Mouse (Mus musculus) bone marrow, adult 2 months (tissue): ENCODE results near the gene Zfp184. TPM values are rescaled to one million over a fixed set of nuclear protein-coding genes. Genes with fewer than 3 reads are reported as not detected.
A peak's percentile ranks its signal among the peaks of the same experiment; 100 is the strongest.

Experiments
- H3K27ac ChIP-seq: fragments of 200-500 bp; 2 replicates; pipeline ENCODE4 v1.5.1; 2012; ENCODE audit warnings: low read depth, mild to moderate bottlenecking, control low read depth, inconsistent platforms, low read length; ENCODE audit not compliant: control insufficient read depth, poor library complexity, insufficient read depth
- H3K4me1 ChIP-seq: fragments of 200-500 bp; 2 replicates; pipeline ENCODE4 v1.6.1; 2011; ENCODE audit warnings: low read length; ENCODE audit not compliant: control insufficient read depth, insufficient read depth
- H3K4me3 ChIP-seq: fragments of 200-500 bp; replicated peaks from 2 replicates; pipeline ENCODE3; 2011; ENCODE audit warnings: mild to moderate bottlenecking, low read depth, low read length, control low read depth; ENCODE audit not compliant: control insufficient read depth
- CTCF ChIP-seq: fragments of 200-500 bp; IDR thresholded peaks from 2 replicates; pipeline ENCODE4 v1.5.1; 2011; ENCODE audit warnings: low read length, control low read depth; ENCODE audit not compliant: control insufficient read depth, insufficient read depth
- POLR2A ChIP-seq: fragments of 200-500 bp; IDR thresholded peaks from 2 replicates; pipeline ENCODE4 v1.6.1; 2011; ENCODE audit warnings: low read depth, mild to moderate bottlenecking, control low read depth, low read length, borderline replicate concordance; ENCODE audit not compliant: control insufficient read depth
- WGBS: fragments of 180-500 bp; shearing (Covaris S2); methylation state at CpG from one replicate; pipeline ENCODE4 v1.1.7; 2018; 5-methylcytosine and 5-hydroxymethylcytosine counted together
- polyA plus RNA-seq: library from polyadenylated mRNA; stranded (reverse); fragments of >200 nt; gene quantifications from 2 replicates; pipeline ENCODE4 v1.2.4, GENCODE M21; 2011; ENCODE audit warnings: low replicate concordance; ENCODE audit not compliant: missing spikeins, insufficient read depth, insufficient read length

The Zfp184 gene
- polyA plus RNA-seq, 1 experiment, result 2.5 TPM

DNA sequence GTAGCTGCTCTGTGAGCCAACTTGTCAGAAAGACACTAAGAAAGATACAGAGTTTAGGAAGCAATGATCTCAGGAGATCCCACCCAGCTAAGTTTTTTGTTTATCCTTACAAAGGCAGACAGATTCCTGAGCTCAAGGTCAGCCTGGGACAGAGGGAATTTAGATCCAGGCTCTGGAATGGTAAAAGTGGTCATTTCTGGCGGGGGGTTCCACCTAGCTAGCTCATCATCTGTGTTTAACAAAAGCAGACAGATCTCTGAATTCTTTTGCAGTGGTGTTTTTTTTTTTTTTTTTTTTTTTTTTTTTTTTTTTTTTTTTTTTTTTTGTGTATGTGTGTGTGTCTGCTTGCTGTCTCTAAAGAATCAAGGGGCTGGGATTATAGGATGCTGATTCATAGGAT lies 24.4 kb downstream of the Zfp184 start:
- H3K27ac ChIP-seq, result no peak overlapping the region
- no peaks in the 10 kb centered on the region for H3K4me1 ChIP-seq
- TF ChIP-seq POLR2A, result no peak
- no peak for TF ChIP-seq CTCF
- WGBS, result 52% methylated on average over 1 of the region's 1 CpGs
- H3K4me3 ChIP-seq, result no peak overlapping the region

DNA sequence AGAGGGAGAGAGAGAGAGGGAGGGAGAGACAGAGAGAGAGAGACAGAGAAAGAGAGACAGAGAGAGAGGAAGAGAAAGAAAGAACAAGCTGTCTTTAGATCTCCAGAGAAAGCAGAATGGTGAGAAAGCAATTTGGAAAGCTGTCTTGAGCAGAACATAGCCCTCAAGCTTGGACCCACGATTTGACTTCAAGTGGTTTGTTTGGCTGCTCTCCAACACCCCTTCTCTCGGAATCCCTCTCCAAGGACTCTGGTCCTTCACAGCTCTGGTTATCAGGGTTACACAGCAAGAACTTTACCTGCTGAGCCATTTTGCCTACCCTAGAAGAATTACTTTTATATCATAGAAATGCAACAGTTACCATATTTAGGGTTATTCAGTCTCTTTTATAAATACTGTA lies 24.9 kb downstream of the Zfp184 start:
- Histone ChIP-seq H3K4me3 (no peak overlapping the region), H3K4me1 (no peaks in the 10 kb centered on the region), H3K27ac (no peak overlapping the region)
- TF ChIP-seq CTCF, result no peak
- no peak for TF ChIP-seq POLR2A
- WGBS, result 42% methylated on average over 2 of the region's 2 CpGs

DNA sequence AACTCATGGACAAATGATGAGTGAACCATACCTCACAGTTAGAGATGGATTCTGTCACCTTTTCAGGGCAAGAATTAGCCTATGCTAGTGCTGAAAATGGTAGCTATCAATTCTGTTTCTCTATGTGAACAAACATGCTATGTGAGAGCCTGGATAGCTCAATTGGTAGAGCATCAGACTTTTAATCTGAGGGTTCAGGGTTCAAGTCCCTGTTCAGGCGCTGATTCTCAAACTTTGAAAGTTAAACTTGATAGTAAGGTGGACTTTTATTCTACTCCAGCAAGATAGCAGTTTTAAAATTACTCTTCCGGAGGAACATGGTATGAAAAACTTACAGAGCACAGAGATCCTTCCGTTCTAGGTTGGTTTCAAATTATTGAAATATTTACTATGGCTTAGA lies 26.7 kb downstream of the Zfp184 start:
- no peak for TF ChIP-seq CTCF
- TF ChIP-seq POLR2A, result no peak
- WGBS, result 72% methylated on average over 3 of the region's 3 CpGs
- Histone ChIP-seq H3K4me1 (no peaks in the 10 kb centered on the region), H3K4me3 (no peak overlapping the region), H3K27ac (no peak overlapping the region)

DNA sequence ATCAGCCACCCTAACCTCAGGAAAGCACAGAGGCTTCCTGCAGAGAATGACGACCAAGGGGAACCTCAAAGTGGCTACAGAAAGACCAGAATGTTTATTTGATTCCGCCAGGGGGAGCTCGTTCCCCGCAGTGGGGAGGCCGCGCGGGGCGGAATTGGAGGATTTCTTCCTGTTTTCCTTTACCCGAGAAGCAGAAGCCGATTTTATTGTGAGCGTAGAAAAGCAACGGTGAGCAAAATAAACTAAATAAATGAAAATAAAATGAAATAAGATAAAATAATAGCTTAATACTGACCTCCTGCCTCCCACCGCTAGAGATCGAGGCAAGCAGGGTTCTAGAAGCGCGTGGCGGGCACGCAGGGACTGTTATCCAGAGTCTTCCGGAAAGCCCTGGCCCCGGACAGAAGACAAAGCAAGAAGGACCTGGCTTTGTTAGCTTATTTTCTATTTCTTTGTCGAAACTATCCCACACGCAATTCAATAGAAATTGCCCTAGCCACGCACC lies 29.4 kb downstream of the Zfp184 start:
- Histone ChIP-seq H3K4me1 (no peaks in the 10 kb centered on the region), H3K4me3 (peak overlapping the region; percentile 95), H3K27ac (peak overlapping the region; percentile 89)
- WGBS, result under 1% methylated on average over 23 of the region's 23 CpGs
- no peak for TF ChIP-seq POLR2A
- TF ChIP-seq CTCF, result peak; percentile 87

DNA sequence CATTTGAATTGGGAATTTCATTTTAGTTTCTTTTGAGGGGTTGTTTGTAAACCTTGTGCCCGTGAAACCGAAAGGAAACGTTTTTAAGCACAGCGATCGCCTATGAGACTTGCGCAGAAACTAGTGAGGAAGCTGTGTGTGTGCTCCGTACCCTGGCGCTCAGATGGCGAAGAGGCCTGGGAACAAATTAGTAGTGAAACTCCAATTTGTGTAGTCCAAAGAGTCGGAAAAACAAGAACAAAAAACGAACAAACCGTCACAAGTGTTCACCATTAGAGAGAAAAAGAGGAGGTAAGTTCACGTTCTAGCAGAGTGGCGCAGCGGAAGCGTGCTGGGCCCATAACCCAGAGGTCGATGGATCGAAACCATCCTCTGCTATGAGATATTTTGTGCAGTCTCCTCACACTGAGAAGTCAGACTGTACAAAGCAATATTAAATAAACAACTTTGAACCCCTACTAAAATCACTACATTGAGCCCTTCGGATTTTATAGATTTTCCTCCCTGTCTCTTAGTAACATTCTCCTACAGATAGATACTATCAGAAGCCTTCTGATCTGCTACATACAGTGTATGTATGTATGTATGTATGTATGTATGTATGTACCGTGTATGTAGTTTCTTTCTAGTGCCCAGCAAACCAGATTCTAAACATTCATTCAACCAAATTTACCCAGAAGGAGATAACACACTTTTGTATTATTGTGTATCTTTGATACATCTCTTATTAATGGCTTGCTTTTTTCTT lies 30.0 kb downstream of the Zfp184 start:
- 4% methylated on average over 20 of the region's 20 CpGs for WGBS

DNA sequence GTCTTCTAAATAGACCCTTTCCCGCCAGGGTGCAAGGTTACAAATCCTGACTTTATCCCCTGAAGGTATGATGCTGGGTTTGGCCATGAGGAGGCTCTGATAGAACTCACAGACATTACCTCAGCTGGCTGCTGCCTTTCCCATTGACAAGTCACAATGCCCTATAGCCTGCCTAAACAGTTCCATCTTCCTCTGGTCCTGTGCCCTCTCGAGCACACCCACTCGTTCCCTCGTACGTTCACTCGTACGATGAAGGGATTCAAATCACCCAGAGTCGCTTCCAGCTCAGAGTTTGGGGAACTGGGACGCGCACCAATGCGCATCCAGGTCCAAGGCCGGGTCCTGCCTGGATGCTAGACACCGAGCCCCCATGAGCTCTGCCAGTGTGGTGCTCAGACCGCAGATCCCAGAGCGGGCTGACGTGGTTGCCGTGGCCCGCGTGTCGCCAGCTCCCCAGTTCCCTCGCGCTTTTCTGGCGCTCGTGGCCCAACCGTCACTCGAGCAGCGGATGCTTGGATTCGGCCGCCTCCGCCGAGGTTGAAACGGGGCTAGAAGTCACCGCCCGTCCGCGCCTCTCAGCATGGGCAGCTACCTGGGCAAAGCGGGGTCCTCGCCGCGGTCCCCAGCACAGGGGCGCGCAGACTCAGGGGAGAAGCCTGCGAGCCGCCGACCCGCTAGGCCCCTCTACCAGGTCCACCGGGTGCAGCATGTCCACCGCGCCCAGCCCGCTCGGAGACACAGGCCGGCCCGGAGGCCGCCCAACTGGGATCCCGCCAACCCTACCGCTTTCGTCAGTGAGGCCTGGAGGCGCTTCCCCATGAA lies 36.3 kb downstream of the Zfp184 start, which contains the start of gene Pom121l2:
TSS of gene Pom121l2 (plus strand) at position 214 of the 822 bp plus-strand sequence.
- Histone ChIP-seq H3K4me1 (peaks cover 3% of the 10 kb centered on the region; the same call in 1 of the 2 replicates), H3K4me3 (peak within 1 kb of the TSS; percentile 44), H3K27ac (no peak within 1 kb of the TSS; the same call in none of the 2 replicates)
- WGBS, result 3% methylated on average over 58 of the region's 58 CpGs
- TF ChIP-seq CTCF (no peak), POLR2A (no peak)

More for the DNA sequence above, 30.0 kb downstream of the Zfp184 start:
- peak overlapping the region; percentile 89 for H3K27ac ChIP-seq
- H3K4me1 ChIP-seq, result no peaks in the 10 kb centered on the region
- peak overlapping the region; percentile 95 for H3K4me3 ChIP-seq
- TF ChIP-seq POLR2A, result no peak
- no peak for TF ChIP-seq CTCF

DNA sequence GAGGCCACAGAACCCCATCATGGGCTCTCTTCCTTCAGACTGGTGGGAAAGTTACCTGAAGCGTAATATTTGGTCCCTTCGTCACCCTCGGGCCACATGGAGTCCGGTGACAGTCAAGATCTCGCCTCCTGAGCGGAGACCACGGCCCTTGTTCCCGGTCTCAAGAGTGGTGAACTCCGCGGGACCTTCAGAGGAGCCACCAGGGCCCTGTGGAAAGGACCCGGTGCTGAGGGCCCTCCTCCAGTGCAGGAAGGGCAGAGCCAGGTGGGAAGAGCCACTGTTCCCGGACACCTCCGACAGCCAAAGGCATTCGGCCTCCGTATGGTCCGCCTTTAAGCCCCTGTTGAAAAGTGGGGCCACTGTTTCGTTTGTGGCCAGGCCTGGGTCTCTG lies 36.9 kb downstream of the Zfp184 start:
- H3K4me1 ChIP-seq, result peaks cover 3% of the 10 kb centered on the region; the same call in 1 of the 2 replicates
- WGBS, result 36% methylated on average over 17 of the region's 17 CpGs
- H3K4me3 ChIP-seq, result peak overlapping the region; percentile 44
- TF ChIP-seq POLR2A (no peak), CTCF (no peak)
- H3K27ac ChIP-seq, result no peak overlapping the region; the same call in 1 of the 2 replicates

DNA sequence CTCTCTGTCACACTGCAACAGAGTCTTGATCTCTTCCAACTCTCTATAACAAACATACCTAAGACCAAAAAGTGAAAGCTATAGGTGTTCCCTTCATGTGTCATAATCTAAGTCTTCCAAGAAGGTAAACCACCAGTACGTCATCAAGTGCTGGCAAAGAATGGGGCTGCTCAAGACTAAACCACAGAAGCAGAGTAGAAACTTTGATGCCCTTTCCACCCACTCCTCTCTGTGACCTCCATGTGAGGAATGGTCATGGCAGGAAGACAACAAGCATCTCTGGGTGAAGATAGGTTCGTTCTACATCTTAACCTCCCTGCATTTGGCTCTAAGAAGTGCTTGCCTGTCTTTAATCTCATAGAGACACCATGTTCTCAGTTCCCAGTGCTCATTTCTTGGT lies 39.6 kb downstream of the Zfp184 start:
- Histone ChIP-seq H3K4me1 (peaks cover 3% of the 10 kb centered on the region; the same call in 1 of the 2 replicates), H3K27ac (no peak overlapping the region), H3K4me3 (no peak overlapping the region)
- no peak for TF ChIP-seq POLR2A
- TF ChIP-seq CTCF, result no peak
- WGBS, result 76% methylated on average over 2 of the region's 2 CpGs
